Comparison of ENCODE assay signal across 16 mouse cellular contexts in genomic region chr10:69206081-69206480, GRCm38 (mm10). TPM values are rescaled to one million over a fixed set of nuclear protein-coding genes. Genes with fewer than 3 reads are reported as not detected.
"Had no signal": no experiment of that assay in that cellular context is flagged by ENCODE, and none has a peak within 500 bp of the region (broad histone marks: within the 10 kb centered on the region; RNA-seq: fewer than 3 reads in every experiment).

No protein-coding gene starts in this region.

- H3K27me3 ChIP-seq: neural tube, embryonic 15.5 days; stomach, embryonic 15.5 days had no signal

- H3K9me3 ChIP-seq: neural tube, embryonic 15.5 days; stomach, embryonic 15.5 days had no signal

- H3K36me3 ChIP-seq: neural tube, embryonic 15.5 days; stomach, embryonic 15.5 days had no signal

- H3K9ac ChIP-seq: neural tube, embryonic 15.5 days; stomach, embryonic 15.5 days had no signal

- H3K4me2 ChIP-seq: neural tube, embryonic 15.5 days; stomach, embryonic 15.5 days had no signal

- DNase-seq: retina, postnatal 1 day; right cerebral cortex, adult 18-20 months; right cerebral cortex, postnatal 14 days; right cerebral cortex, postnatal 25 days; right cerebral cortex, postnatal 4 days; spleen, adult 18-20 months; thymus, adult 18-20 months; thymus, adult 2 months; thymus, postnatal 14 days; thymus, postnatal 25 days; thymus, postnatal 36 days; thymus, postnatal 4 days had no signal

- H3K4me3 ChIP-seq: neural tube, embryonic 15.5 days; stomach, embryonic 15.5 days had no signal

- H3K27ac ChIP-seq: neural tube, embryonic 15.5 days; stomach, embryonic 15.5 days; stomach, postnatal 0 days had no signal

RNA-seq across cellular contexts. Expression of gene A930033H14Rik, which starts 6.8 kb away (rescaled TPM):
- total RNA-seq: neutrophil, adult 5-6 weeks had no signal
